Mouse (Mus musculus) C2C12 (cell line): Measurements from ENCODE around the gene Gm20388.

Experiments used
- CEBPB ChIP-seq: IDR thresholded peaks from one replicate; pipeline ENCODE4 v1.6.1; 2011; ENCODE audit warnings: low read depth, mild to moderate bottlenecking, control low read depth, moderate library complexity
- CTCF ChIP-seq: IDR thresholded peaks from one replicate; pipeline ENCODE4 v1.5.1; 2011; ENCODE audit not compliant: control insufficient read depth, insufficient read depth, insufficient read length
- MAX ChIP-seq: IDR thresholded peaks from one replicate; pipeline ENCODE4 v1.6.1; 2011; ENCODE audit warnings: mild to moderate bottlenecking, control low read depth
- MYOD1 ChIP-seq: IDR thresholded peaks from one replicate; pipeline ENCODE4 v1.6.1; 2011; ENCODE audit warnings: low read depth; ENCODE audit not compliant: control insufficient read depth, insufficient read length
- MYOG ChIP-seq: IDR thresholded peaks from one replicate; pipeline ENCODE4 v1.6.1; 2011; ENCODE audit not compliant: control insufficient read depth, insufficient read length; ENCODE audit errors: extremely low read depth
- USF1 ChIP-seq: IDR thresholded peaks from one replicate; pipeline ENCODE4 v1.6.1; 2011; ENCODE audit warnings: low read depth, mild to moderate bottlenecking, control low read depth, moderate library complexity

DNA sequence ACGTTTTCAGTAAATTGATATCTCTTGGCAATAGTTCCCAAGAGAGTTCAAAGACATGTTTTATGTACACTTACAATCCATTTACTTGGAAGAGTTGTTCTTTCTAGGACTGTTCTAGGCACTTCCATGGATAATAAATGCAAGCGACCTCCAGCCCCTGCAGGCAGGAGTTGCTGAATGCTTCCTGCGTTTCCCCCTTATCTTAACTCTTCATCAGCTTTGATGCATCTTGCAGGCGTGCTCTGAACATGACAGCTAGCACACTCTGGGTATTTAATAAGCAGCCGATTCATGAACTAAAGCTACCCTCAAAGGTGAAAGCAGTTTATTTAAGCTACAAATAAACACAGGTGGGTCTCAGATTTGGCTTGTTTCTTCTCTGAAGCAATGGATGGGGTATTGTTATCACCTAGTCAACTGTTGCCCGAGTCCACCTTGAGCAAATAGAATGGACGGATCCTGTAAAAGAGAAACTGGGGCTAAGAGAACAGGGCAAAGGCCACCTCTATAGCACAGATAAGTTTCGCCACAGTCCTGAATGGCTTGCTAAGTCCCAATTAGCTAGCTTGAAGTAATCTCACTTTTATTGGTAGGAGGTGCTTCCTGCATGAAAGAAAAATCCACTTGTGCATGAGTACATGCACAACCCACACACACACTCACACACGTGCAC lies 818.0 kb downstream of the Gm20388 start:
- TF ChIP-seq CTCF (no peak), CEBPB (no peak), USF1 (no peak), MAX (no peak), MYOD1 (no peak), MYOG (no peak)
